Mouse (Mus musculus) v-Abl transformed pro-B cells (cell line): ENCODE measurements at regions not wholly inside any gene's neighbourhood (a gene's known extent, or its start where the extent isn't known, plus 50 kb on each side); places are given as distances from the start of the nearest gene placed in this dataset.

ENCODE experiments used
- in situ Hi-C, 2 experiments: fragments of 400-800 bp; cut with MboI; formaldehyde crosslinking; loops; one replicate each; pipeline ENCODE4 v1.15.1; 2025; ENCODE audit not compliant: unreplicated experiment in 2 of 2

DNA sequence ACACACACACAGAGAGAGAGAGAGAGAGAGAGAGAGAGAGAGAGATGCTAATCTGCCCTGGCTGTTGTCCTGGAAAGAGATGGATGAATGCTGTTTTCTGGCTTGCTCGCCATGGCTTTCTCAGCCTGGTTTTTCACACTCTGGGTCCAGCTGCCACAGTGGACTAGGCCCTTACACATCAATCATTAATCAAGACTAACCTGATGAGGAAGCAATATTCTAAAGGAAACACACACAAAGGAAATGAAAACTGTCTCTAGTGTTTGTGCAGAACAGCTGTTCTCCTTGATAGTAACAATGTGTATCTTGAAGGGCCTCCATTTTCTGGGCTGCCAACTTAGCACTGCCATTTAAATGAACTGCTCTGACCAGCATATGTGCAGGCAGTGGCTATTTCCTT is 248.9 kb upstream of the Gadl1 start:
- in situ Hi-C loops = no loop called here

DNA sequence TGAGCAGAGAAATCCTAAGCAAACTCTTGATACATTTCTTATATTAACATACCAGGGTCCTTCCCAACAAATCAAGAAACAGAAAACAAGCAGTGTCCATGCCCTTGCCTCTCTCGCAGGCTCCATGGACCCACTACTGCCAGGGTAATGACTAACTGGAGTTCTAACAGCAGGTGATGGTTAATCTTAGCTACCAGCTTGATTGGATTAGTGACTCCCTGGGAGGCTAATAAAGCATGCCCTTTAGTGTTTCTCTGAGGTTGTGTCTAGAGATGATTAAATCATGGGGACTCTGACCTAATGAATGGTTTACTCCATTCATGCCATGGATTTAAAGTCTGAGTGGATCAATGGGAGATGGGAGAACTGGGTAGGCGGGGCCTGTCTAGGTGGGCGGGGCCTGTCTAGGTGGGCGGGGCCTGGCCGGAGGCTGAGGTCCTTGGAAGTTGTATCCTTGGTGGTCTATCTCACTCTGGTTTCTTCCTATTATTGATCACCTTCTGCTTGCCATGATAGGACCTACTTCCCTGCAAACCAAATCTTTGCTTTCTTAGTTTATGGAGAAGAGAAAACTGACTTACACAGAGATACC is 247.3 kb upstream of the Gadl1 start:
- in situ Hi-C loops = no loop called here

DNA sequence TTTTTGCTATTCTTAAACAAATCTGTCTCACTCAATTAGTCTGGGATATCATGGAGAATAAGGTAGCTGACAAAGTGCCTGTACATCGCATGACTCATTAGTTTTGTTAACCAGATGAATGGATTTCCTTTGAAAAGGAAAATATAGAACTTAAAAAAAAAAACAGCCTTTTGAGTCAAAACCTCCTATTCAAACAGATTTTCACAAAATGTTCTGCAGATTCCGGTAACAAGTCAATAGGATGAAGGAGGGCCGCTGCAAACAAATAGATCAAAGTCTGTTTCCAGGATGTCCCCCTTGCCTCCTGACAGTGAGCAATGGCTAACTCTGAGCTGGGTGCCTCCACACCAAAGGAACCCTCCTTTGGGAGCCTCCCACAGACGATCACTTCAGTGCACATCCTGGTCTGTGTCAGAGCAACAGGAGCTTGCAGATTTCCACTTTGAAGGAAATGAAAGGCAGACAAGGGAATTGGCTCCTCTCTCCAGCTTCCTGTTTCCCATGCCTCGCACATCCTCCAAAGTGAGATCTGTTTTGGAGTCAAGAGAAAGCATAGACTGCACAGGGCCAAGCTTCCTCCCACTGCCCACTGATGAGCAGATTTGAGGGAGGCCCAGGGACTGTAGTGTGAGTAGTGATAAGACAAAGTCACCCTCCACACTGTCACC is 243.8 kb upstream of the Gadl1 start:
- in situ Hi-C loops = no loop called here

DNA sequence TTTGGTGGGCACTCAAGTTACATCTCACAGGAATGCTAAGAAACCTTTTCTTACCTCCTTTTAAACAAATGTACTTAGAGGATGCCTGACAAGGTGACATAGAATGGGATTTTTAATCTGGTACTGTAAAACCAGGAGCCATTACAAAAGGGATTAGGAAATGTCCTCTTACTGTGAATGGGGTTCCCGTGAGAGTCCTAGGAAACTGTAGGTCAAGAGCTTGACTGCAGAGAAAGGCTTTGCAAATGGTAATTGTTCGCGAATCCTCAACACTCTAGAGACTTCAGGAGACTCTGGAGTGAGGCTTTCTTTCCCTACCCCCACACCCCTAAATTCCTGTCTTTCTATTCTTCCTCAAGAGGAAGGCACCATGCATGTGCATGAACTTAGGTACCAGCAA is 242.7 kb upstream of the Gadl1 start:
- in situ Hi-C loops = no loop called here

DNA sequence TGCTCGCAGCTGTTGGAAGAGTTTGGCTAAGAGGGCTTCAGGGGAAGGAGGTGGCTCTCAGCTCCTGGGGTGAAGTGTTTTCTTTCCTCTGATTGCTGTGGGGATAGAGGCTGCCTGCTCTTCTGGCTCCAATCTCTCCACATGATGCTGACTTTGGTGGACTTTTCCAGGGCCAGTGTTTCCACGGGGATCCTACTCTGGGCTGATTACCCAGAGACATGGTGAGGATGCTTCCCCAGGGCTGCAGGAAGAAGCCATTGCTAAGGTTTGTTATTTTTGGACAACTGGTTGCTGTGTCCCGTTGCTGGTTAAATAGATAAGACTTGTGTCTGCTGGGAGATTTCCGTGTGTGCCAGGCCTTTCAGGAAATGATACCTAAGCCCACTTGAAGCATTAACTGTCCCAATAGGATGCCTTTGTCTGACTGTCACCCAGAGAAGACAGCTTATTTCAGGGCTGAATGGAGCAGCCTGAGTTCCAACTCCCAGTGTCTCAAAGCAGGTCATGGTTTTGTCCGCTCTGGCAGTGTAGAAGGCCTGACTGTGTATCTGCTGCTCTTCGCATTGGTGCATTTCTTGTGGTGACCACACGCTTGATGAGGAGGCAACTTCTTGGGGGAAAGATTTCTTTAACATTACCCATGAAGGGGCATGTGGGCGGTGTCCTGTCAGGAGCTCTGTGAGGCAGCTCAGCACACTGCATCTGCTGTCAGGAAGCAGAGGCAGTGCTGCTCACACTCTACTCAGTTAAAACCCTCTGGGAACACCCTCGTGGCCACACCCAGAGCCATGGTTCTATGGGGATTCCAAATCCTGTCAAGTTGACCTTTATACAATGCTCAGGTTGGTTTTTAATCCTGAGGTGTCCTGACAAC is 228.3 kb upstream of the Gadl1 start:
- in situ Hi-C loops = no loop called here

DNA sequence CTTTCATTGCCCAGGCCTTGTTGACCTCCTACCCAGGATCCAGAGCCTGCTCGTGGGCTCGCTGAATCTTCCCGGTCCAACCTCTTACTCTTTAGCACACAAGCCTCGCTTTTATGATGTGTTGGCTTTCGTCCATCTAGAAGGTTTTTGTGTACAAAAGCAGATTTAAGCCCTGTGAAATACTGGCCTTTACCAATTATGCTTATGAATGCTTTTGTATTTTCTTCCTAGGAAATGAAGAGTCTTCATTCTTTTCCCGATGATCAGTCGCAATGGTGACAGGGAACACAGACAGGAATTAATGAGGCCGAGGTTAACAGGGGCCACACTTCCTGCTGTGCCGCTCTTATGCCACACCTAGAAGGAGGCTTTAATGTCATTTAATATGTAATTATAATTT is 227.4 kb upstream of the Gadl1 start:
- in situ Hi-C loops = no loop called here

DNA sequence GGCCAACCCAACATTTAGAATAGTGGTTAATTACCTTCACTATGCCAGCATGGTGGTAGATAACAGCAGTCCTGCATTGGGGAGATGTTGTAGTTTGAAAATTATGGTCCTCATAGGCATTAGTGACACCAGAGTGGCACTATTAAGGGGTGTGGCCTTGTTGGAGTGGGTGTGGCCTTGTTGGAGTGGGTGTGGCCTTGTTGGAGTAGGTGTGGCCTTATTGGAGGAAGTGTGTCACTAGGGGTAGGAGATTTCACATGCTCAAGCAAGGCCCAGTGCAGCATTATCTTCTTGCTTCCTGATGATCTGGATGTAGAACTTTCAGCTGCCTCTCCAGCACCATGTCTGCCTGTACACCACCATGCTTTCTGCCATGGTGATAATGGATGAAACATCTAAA is 225.3 kb upstream of the Gadl1 start:
- in situ Hi-C loops = no loop called here

DNA sequence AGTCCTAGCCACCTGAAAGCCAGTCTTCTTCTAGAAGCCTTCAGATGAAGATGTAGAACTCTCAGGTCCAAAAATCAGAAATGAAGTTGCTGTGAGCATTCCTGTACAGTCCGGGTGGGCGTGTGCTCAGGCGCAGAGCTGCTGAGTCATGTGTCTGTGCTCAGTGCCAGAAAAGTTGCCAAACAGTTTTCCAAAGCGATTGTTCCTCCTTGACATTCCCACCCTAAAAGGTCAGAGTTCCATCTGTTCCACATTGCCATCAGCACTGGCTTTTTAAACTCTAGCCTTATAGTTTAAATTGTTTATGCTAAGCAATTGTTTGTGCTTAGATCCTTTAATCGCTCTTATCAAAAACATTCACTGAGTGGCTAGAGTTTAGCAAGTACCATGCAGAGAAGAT is 222.7 kb upstream of the Gadl1 start:
- in situ Hi-C loops = no loop called here

DNA sequence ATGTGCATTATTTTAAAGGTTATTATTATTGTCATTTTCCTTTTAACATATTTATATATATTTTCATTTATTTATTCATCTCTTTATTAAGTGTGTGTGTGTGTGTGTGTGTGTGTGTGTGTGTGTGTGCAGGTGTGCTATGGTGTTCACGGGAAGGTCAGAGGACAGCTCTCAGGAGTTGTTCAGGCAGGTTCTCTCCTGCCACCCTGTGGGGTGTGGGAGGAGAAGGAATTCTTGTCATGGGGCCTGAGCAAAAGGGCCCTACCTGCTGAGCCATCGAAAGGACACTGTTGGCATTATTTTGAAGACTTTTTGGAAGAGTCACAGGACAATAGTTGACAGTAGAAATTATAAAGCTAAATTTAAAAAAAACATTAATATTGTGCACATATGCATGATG is 216.4 kb upstream of the Gadl1 start:
- in situ Hi-C loops = no loop called here

DNA sequence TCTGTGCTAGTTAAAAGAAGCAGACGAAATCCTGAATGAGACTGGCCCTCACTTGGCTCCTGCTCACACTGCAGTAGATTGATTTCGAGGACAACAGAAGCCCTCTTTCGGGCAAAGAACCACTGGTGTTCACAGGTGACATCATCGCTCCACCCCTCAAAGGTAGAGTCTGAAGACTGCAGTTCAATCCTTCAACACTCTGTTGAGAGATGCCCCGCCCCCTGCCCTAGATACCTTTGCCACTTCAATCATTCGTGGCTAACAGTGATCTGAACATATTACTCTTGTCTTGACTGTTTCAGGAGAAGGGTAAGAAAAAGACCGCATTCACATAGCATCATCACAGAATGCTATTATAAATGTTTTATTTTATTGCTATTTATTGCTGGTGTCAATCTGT is 205.5 kb upstream of the Gadl1 start:
- in situ Hi-C loops = loop anchor here in 1 of 2 experiments (25.0 kb wide), 1 partner anchor 859 kb away; no protein-coding TSS in a partner anchor

DNA sequence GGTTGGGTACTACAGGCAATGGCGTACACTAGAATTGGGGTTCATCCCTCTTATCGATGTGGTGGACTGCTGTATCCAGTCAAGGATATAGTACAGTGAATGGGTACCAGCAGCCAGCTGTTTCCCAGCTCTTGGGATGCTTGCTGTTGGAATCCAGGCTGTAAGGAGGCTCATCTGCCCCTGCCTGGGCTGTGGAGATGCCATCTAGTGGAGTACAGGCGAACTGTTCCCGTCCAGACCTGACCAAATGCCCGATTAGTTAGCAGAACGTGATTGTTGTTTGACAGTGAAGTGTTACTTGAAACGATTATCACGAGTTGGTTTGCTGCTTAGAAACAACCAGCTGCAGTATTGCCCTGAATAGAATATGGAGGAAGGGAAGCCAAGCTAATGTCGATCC is 205.0 kb upstream of the Gadl1 start:
- in situ Hi-C loops = loop anchor here in 1 of 2 experiments (25.0 kb wide), 1 partner anchor 858 kb away; no protein-coding TSS in a partner anchor

DNA sequence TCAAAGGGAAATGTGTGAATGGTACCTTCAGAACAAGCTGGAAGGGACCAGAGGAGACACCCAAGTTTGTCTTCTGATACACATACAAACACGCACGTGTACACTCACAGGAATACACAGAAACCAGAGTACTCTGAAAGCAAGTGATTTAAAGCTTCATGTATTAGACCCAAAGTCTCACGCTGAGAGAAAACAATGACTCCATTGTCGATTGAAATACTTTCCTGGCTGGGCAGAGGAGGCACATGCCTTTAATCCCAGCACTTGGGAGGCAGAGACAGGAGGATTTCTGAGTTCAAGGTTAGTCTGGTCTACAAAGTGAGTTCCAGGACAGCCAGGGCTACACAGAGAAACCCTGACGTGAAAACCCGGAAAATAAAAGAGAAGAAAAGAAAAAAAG is 203.5 kb upstream of the Gadl1 start:
- in situ Hi-C loops = loop anchor here in 1 of 2 experiments (25.0 kb wide), 1 partner anchor 857 kb away; no protein-coding TSS in a partner anchor

DNA sequence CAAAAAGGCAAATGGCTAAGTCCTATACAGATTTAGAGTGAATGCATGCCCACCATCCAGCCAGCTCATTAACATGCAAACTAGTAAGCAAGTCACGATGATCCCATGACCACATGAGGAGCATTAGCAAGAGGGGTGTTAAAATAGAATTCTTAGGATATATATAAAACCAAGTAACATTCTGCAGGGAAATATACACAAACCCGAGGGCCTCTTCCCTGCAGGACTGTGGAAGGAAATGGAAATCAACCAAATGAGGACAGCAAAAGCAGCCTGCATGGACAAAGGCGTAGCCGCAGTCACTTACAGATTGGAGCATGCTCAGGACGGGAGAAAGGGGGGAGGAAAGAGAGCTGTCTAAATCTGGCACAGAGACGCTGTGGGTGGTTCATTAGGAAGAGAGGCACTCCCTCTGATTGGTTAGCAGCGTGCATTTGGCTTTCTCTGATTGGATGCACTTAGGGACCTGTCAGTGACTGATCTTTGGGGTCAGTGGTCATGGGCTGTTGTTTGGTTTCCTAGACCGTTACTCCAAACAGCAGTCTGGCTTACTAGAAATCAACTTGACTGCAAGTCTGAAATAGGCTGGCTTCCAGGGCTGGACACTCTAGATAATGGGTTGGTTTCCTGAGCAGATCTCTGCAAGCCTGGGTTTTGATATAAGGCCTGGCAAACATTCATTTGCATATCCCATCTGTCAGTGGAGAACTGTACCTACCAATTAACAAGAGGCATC is 200.9 kb upstream of the Gadl1 start:
- in situ Hi-C loops = loop anchor here in 1 of 2 experiments (25.0 kb wide), 1 partner anchor 854 kb away; no protein-coding TSS in a partner anchor

DNA sequence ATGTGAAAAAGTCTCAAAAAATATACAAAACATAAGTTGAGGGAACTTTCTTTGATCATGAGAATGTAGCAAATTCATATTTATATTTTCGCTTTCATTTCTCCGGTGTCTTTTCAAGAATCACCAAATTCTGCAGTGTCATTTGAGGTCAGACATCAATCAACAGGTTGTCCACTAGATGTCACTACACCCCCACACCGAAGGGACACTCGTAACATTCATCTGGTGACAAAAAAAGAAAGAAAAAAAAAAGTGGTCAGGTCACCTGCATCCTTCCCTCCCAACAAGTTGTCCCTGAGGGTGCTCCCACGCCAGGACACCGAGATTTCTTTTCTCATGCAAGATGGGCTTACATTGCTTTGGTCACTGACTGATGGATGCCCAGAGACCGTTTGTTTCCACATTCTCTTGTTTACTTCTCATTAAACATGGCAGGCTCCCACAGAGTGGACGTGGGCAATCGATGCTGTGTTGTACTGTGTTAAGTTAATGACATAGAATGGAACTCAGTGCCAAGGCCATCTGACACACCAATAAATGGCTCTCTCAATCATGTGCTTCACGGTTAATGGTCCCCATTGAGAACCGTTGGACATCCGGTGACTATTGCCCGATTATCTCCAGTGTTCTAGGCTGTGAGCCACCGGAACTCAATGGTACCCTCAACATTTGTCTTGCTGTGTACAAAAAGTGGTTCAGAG is 199.1 kb upstream of the Gadl1 start:
- in situ Hi-C loops = loop anchor here in 1 of 2 experiments (25.0 kb wide), 1 partner anchor 852 kb away; no protein-coding TSS in a partner anchor

DNA sequence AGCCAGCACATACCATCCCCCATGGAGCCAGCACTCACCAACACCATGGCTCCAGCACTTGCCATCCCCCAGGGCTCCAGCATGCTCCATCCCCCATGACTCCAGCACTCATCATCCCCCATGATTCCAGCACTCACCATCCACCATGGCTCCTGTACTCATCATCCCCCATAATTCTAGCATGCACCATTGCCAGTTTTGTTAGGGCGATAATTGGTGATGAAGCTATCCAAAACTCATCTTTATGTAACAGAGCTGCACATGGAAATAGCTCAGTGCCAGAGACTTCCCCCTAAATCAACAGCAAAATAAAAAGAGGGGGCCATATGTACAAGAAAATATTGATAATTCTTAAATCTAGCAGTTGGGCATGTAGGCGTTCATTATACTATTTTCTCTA is 188.9 kb upstream of the Gadl1 start:
- in situ Hi-C loops = loop anchor here in 1 of 2 experiments (25.0 kb wide), 1 partner anchor 842 kb away; no protein-coding TSS in a partner anchor

DNA sequence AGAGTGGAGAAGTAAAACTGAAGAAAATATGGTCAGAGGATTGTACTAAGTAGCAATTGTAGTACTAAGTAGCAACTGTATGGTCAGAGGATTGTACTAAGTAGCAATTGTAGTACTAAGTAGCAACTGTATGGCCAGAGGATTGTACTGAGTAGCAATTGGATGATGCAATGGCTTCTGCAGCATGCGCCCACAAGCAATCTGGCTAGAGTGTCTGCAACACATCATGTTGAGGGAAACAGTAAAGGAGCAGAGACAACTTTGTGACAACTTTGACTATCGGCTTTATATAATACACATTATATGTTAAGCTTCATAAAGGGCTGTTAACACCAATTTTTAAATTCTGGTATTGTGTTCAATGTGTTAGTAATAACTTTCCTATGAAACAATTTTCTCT is 188.4 kb upstream of the Gadl1 start:
- in situ Hi-C loops = loop anchor here in 1 of 2 experiments (25.0 kb wide), 1 partner anchor 841 kb away; no protein-coding TSS in a partner anchor

DNA sequence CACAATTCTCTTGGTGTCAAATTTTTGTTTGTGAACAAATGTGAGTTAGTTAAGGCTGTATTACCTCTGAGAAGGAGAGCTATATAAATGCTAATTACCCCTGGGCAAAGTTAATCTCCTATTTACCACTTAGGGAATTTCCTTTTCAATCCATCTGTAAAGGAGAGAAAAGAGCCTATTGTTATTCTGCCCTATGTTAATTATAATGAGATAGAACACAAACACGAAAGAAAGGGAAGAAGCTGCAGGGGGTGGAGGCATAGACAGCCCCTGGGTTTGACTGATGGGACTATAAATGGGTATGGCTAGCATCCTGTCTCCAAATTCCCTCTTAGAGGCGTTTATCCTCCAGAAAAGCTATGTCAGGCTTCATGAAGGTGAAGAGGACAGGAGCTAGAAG is 185.2 kb upstream of the Gadl1 start:
- in situ Hi-C loops = loop anchor here in 1 of 2 experiments (25.0 kb wide), 1 partner anchor 838 kb away; no protein-coding TSS in a partner anchor

DNA sequence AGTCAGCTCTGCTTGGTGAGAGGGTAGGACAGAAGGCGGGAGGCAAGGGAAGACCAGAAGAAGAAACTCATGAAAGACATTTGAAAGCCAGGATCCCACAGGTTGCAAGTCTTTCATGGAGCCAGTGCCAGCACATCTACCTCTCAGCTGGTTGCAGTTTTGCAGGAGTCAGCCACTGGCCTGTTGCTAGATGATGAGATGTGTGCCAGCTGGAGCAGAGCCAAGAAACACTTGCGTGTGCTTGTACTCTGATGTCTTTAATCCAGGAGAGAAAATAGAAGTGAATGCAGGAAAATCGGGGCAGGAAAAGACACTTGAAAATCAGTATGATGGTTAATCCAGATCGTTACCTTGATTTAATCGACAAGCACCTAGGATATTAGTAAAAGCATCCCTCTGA is 181.9 kb upstream of the Gadl1 start:
- in situ Hi-C loops = no loop called here

DNA sequence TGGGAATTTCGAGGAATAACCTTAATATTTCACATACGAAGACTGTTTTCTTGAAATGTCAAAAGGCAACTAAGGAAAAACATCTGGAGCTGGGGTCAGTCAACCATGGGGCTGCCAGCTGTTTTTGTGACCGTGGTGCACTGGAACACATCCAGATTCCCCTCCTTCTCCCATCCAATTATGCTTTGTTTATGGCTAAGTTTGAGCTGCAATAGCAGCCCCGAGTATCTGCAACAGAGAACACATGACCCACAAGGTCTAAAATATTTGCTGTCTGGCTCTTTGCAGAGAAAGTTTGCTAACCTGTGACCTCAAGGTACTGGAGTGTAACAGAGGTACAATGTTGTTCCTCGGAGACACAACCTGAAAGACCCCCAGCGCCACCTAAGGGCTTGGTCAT is 177.7 kb upstream of the Gadl1 start:
- in situ Hi-C loops = no loop called here

DNA sequence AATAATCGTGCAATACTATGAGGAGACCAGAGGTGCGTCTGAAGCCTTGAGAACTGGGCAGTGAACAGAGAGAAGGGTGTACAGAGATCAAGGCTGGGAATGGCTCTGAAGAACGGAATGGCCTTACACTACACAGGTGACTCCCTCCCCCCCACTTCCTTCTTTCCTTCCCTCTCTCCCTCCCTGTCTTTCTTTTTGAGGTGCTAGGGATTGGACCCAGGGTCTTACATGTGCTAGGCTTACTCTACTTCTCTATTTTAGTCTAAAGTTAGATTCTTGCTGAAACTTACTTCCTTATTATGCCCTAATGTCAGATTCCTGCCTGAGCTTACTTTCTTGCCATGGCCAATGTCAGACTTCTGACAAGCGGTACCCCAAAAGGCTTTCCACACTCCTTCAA is 176.2 kb upstream of the Gadl1 start:
- in situ Hi-C loops = no loop called here
